Mouse (Mus musculus): ENCODE data around the gene Ereg.

The Ereg gene

DNA sequence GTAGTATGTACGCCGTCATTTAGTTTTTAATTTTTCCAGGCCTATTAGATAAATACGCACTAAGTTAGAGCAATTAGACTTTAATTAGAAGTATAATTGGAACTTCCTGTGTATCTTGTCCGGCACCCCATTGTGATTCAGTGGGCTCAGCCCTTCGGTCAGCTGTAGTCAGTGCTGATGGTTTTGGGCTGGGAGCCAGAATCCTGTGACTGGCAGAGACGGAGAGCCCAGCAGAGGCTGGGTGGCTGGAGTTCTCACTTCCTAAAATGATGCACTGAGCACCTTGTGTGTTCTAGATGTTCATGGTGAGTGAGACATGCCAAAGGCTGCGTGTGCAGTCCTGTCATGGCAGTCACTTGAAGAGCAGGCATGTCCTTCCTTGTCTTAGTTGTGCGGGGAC, 36.6 kb downstream of the Ereg start:
- CTCF ChIA-PET: no interaction called here

- CTCF ChIA-PET: no interaction called here
Measured at GRCm38 (mm10) chr5:91113967-91114366, 39.5 kb downstream of the Ereg start.

DNA sequence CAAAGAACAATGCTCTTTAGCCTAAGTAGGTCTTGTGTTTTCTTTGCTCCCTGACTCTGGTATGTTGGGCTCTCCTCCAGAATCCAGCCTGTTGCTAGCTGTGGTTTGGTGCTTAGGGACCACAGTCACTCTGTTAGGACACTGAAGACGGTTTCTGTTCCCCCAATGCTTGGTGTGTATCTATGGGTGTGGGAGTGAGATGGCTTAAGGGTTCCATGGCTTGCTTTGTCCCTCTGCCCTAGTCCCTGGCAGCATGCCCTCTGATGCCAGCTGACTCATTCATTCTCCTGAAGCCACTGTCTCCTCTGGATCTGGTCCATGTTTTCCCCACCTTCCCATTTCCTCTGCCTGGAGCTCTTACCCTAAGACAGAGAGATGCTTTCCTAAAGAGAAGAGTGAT, 40.2 kb downstream of the Ereg start:
- CTCF ChIA-PET: no interaction called here

DNA sequence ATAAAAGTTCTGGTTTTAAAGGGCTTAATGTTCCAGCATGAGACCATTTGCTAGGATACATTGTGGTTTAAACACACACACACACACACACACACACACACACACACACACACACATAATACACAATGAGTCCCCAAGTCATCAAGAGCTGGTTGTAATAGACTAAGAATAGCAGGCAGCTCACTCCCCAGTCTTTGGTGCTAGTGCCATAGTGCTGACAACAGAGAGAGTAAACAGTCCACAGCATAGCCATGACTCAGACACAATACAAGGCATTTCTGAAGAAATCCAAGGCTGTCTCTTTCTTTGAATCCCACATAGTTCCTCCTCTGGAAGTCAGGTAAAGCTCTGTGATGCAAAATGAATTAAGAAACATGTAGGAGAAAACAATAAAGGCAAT, 44.2 kb downstream of the Ereg start:
- CTCF ChIA-PET: no interaction called here

DNA sequence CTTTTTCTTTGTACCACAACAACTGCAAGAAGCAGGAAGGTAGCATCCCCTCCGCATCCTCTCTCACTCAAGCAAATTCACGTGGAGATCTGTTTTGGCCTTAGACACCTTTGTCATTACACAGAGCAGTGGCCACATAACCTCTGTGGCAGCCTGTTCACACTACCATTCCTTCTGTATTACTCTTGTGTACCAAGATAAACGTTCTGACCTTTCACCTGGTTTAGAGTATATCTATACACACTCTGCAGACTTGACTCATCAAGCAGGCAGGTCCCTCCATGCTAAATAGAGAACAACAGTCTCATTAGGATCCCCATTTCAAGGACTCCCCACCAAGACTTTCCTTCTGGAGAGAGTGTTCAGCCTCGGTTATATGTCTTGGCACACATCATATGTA, 49.0 kb downstream of the Ereg start:
- CTCF ChIA-PET: no interaction called here

DNA sequence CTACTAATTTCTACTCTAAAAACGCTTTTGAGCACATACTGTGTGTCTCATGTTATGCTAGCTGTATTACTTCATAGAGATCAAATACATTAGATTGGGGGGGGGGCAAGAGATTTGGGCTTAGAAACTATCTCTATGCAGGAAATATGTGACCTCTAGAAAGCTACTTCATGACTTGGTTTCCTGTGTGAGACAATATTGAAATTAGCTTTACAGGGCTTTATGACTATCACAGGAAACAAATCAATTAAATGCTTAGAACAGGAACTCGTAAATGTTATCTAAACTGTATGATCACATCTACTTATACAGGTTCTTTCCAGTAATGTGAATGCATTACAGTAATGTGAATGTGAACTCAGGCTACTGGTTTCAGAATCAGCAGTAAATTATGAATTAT, 49.7 kb downstream of the Ereg start:
- CTCF ChIA-PET: no interaction called here

GRCm38 (mm10) chr5:91126623-91127022, 52.2 kb downstream of the Ereg start:
- CTCF ChIA-PET: no interaction called here

- CTCF ChIA-PET: no interaction called here
Measured at GRCm38 (mm10) chr5:91134961-91135360, 60.5 kb downstream of the Ereg start.

DNA sequence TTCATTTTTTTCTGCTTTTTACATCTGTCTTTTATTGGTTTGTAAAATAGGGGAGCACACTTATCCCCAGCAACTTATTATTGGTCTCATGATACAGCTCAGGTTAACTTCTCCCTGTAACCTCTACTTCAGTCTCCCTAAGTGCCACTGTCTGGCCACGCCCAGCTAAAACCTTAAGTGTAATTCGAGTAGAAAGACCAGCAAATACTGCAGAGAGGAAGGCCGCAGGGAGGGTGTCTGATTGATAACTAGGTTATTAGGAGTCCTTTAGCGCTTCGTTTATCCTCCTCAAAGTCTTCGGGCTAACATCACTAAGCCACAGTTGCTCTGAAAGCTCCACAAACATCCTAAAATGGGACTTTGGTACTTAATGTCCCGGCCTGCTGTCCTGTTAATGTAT, 64.5 kb downstream of the Ereg start:
- CTCF ChIA-PET: no interaction called here

- CTCF ChIA-PET: no interaction called here
Measured at GRCm38 (mm10) chr5:91139446-91139873, 65.0 kb downstream of the Ereg start, which contains the start of gene Areg. TSS of gene Areg (plus strand) at chr5:91139599.

- CTCF ChIA-PET: interaction anchor here (0.6 kb wide), 2 partner anchors 230 to 870 kb away, joined by 4 to 5 read pairs; no protein-coding TSS in a partner anchor
Measured at GRCm38 (mm10) chr5:91140896-91141448, 66.5 kb downstream of the Ereg start.

Data from spleen, embryonic (tissue).